11 mouse cellular contexts compared by ENCODE assay signal in genomic region chr15:95723699-95724098, GRCm38 (mm10).
DNase-seq lines count a peak whose midpoint lies in the region; ATAC-seq and TF ChIP-seq lines count a peak whose summit lies in the region.
"Had no signal": no experiment of that assay in that cellular context is flagged by ENCODE, and none has a peak within 500 bp of the region (broad histone marks: within the 10 kb centered on the region; RNA-seq: fewer than 3 reads in every experiment).

No protein-coding gene starts in this region.

- TF ChIP-seq EP300 in liver, postnatal 0 days (IDR thresholded peaks at IDR 0.05; ENCODE audit: low read depth), result no peak
- TF ChIP-seq EP300 in stomach, postnatal 0 days (optimal IDR thresholded peaks at IDR 0.05), result no peak

- no peak overlapping the region for H3K27ac ChIP-seq in liver, postnatal 0 days (ENCODE audit: low read depth)
- no peak overlapping the region for H3K27ac ChIP-seq in liver, embryonic 12.5 days
- H3K27ac ChIP-seq in stomach, postnatal 0 days (replicated peaks), result no peak overlapping the region
- H3K27ac ChIP-seq in forebrain, embryonic 14.5 days (ENCODE audit: low read depth, low read length), result no peak overlapping the region
- H3K27ac ChIP-seq: macrophage had no signal

- peak; percentile 56 for TF ChIP-seq CTCF in liver, postnatal 0 days (IDR thresholded peaks at IDR 0.05; ENCODE audit: low read depth)
- peak; percentile 77 for TF ChIP-seq CTCF in Patski (IDR thresholded peaks at IDR 0.05)
- TF ChIP-seq CTCF in stomach, postnatal 0 days (IDR thresholded peaks at IDR 0.05; ENCODE audit: low read depth), result peak; percentile 57

- POLR2A ChIA-PET in Patski (lab: Charles Lee), result no interaction called here

- ATAC-seq in liver, postnatal 0 days, result no peak
- no peak for ATAC-seq in liver, embryonic 12.5 days
- no peak for ATAC-seq in Patski
- no peak for ATAC-seq in stomach, postnatal 0 days (ENCODE audit: low FRiP score, low TSS enrichment)
- no peak for ATAC-seq in forebrain, embryonic 14.5 days

- no peak overlapping the region for H3K4me2 ChIP-seq in liver, postnatal 0 days (ENCODE audit: low read depth, low read length)
- no peak overlapping the region for H3K4me2 ChIP-seq in liver, embryonic 12.5 days
- no peak overlapping the region for H3K4me2 ChIP-seq in stomach, postnatal 0 days (replicated peaks; ENCODE audit: low read depth)
- no peak overlapping the region for H3K4me2 ChIP-seq in forebrain, embryonic 14.5 days (ENCODE audit: low read length)

- in situ Hi-C loops in Patski (cut with MboI; ENCODE audit: low pct_unique_long_range_greater_than_20kb), result no loop called here

- DNase-seq in cerebellum, postnatal 10 days, result peak; percentile 25 to 44
- DNase-seq in cerebellum, postnatal 4 days (ENCODE audit: low spot score in 2 of 2), result no peak
- no peak for DNase-seq in liver, postnatal 0 days
- no peak for DNase-seq in Patski (ENCODE audit: low read depth, low spot score)
- DNase-seq in stomach, postnatal 0 days (ENCODE audit: low spot score), result peak; percentile 27
- no peak for DNase-seq in forebrain, embryonic 14.5 days (ENCODE audit: low spot score)
- DNase-seq in left cerebral cortex, adult 18-20 months (ENCODE audit: low spot score in 2 of 2), result no peak
- DNase-seq: cerebellum, adult 11 months; heart, adult 18-20 months had no signal

- no peaks in the 10 kb centered on the region for H3K4me1 ChIP-seq in liver, postnatal 0 days (ENCODE audit: insufficient read depth)
- H3K4me1 ChIP-seq in liver, embryonic 12.5 days, result no peaks in the 10 kb centered on the region
- no peaks in the 10 kb centered on the region for H3K4me1 ChIP-seq in stomach, postnatal 0 days (replicated peaks; ENCODE audit: control insufficient read depth, insufficient read depth)
- no peaks in the 10 kb centered on the region for H3K4me1 ChIP-seq in forebrain, embryonic 14.5 days (ENCODE audit: control insufficient read depth, insufficient read depth, low read length)

- no peak overlapping the region for H3K4me3 ChIP-seq in liver, postnatal 0 days (ENCODE audit: low read depth, low read length)
- no peak overlapping the region for H3K4me3 ChIP-seq in liver, embryonic 12.5 days
- H3K4me3 ChIP-seq in stomach, postnatal 0 days (ENCODE audit: low read depth, low read length), result no peak overlapping the region
- no peak overlapping the region for H3K4me3 ChIP-seq in forebrain, embryonic 14.5 days (ENCODE audit: low read depth, low read length)

- no peaks in the 10 kb centered on the region for H3K27me3 ChIP-seq in liver, postnatal 0 days (ENCODE audit: insufficient read depth, low read length)
- no peaks in the 10 kb centered on the region for H3K27me3 ChIP-seq in liver, embryonic 12.5 days (replicated peaks)
- peaks cover 4% of the 10 kb centered on the region for H3K27me3 ChIP-seq in Patski
- no peaks in the 10 kb centered on the region for H3K27me3 ChIP-seq in stomach, postnatal 0 days (ENCODE audit: control insufficient read depth, insufficient read depth, low read length)
- H3K27me3 ChIP-seq in forebrain, embryonic 14.5 days (replicated peaks; ENCODE audit: control insufficient read depth, insufficient read depth, low read length), result no peaks in the 10 kb centered on the region

- H3K9ac ChIP-seq in liver, postnatal 0 days (replicated peaks), result no peak overlapping the region
- H3K9ac ChIP-seq in liver, embryonic 12.5 days, result no peak overlapping the region
- no peak overlapping the region for H3K9ac ChIP-seq in stomach, postnatal 0 days (ENCODE audit: low read length)
- no peak overlapping the region for H3K9ac ChIP-seq in forebrain, embryonic 14.5 days (ENCODE audit: low read length)

- CTCF ChIA-PET in Patski (lab: Charles Lee), result interaction anchor here (0.8 to 1.3 kb wide), 3 partner anchors 9 to 532 kb away, joined by 3 read pairs; no protein-coding TSS in a partner anchor

- no peaks in the 10 kb centered on the region for H3K9me3 ChIP-seq in liver, postnatal 0 days (ENCODE audit: low read length)
- no peaks in the 10 kb centered on the region for H3K9me3 ChIP-seq in liver, embryonic 12.5 days (replicated peaks)
- no peaks in the 10 kb centered on the region for H3K9me3 ChIP-seq in stomach, postnatal 0 days (ENCODE audit: control insufficient read depth, low read length)
- H3K9me3 ChIP-seq in forebrain, embryonic 14.5 days (replicated peaks; ENCODE audit: control insufficient read depth, low read length), result no peaks in the 10 kb centered on the region

- WGBS in liver, postnatal 0 days (ENCODE audit: insufficient replicate concordance), result 41% methylated on average over 7 of the region's 7 CpGs
- WGBS in liver, embryonic 12.5 days (ENCODE audit: insufficient replicate concordance), result 37% methylated on average over 7 of the region's 7 CpGs
- WGBS in stomach, postnatal 0 days, result 47% methylated on average over 7 of the region's 7 CpGs
- 22% methylated on average over 7 of the region's 7 CpGs for WGBS in forebrain, embryonic 14.5 days

- H3K36me3 ChIP-seq in liver, postnatal 0 days (replicated peaks; ENCODE audit: insufficient read depth, low read length), result no peaks in the 10 kb centered on the region
- H3K36me3 ChIP-seq in liver, embryonic 12.5 days, result no peaks in the 10 kb centered on the region
- H3K36me3 ChIP-seq in stomach, postnatal 0 days (ENCODE audit: control insufficient read depth, insufficient read depth, low read length), result no peaks in the 10 kb centered on the region
- no peaks in the 10 kb centered on the region for H3K36me3 ChIP-seq in forebrain, embryonic 14.5 days (ENCODE audit: control insufficient read depth, insufficient read depth, low read length)

Comparison
In these comparisons a context has a peak if more than half of its experiments do, and no peak if none do; other contexts are left out.
1. DNase-seq: peak in cerebellum, postnatal 10 days (2 of 2) and stomach, postnatal 0 days (single experiment); none in cerebellum, postnatal 4 days (0 of 2), liver, postnatal 0 days (single experiment), Patski (single experiment), forebrain, embryonic 14.5 days (single experiment) and left cerebral cortex, adult 18-20 months (0 of 2).
2. Peak in every context shown above with its lines, with median percentiles within 50 percentile points of each other: CTCF ChIP-seq.